In genomic region chr2:30981790-30982513, GRCm38 (mm10) we compare ENCODE assay signal across 7 mouse cellular contexts. TPM values are rescaled to one million over a fixed set of nuclear protein-coding genes. Genes with fewer than 3 reads are reported as not detected.
DNase-seq lines count a peak whose midpoint lies in the region; ATAC-seq lines count a peak whose summit lies in the region.

BC005624 (minus strand) TSS chr2:30982201.
Usp20 (plus strand) TSS chr2:30982279.

- H3K4me1 ChIP-seq in intestine, embryonic 15.5 days (replicated peaks): peaks cover 27% of the 10 kb centered on the region
- peaks cover 34% of the 10 kb centered on the region for H3K4me1 ChIP-seq in midbrain, embryonic 10.5 days

- peaks cover 7% of the 10 kb centered on the region for H3K36me3 ChIP-seq in intestine, embryonic 15.5 days
- peaks cover 33% of the 10 kb centered on the region for H3K36me3 ChIP-seq in midbrain, embryonic 10.5 days

- H3K4me2 ChIP-seq in intestine, embryonic 15.5 days (replicated peaks): peak within 1 kb of the TSS; percentile 75

- H3K27me3 ChIP-seq in intestine, embryonic 15.5 days (replicated peaks): no peaks in the 10 kb centered on the region
- 0 out of 2 replicates have a peak, but pooled peaks cover 3% of the 10 kb centered on the region for H3K27me3 ChIP-seq in midbrain, embryonic 10.5 days (ENCODE audit: low read depth, poor library complexity, severe bottlenecking)

- ATAC-seq in intestine, embryonic 15.5 days: peak; percentile 98

- H3K27ac ChIP-seq in intestine, embryonic 15.5 days: no peak within 1 kb of the TSS; the same call in 1 of the 2 replicates
- H3K27ac ChIP-seq in midbrain, embryonic 10.5 days (replicated peaks): peak within 1 kb of the TSS; percentile 85

- no peaks in the 10 kb centered on the region for H3K9me3 ChIP-seq in intestine, embryonic 15.5 days
- no peaks in the 10 kb centered on the region for H3K9me3 ChIP-seq in midbrain, embryonic 10.5 days (replicated peaks)

- WGBS in intestine, embryonic 15.5 days: under 1% methylated on average over 66 of the region's 66 CpGs
- WGBS in midbrain, embryonic 10.5 days: under 1% methylated on average over 66 of the region's 66 CpGs

- peak within 1 kb of the TSS; percentile 65 for H3K9ac ChIP-seq in intestine, embryonic 15.5 days

- peak within 1 kb of the TSS; percentile 74 for H3K4me3 ChIP-seq in intestine, embryonic 15.5 days (replicated peaks)
- H3K4me3 ChIP-seq in midbrain, embryonic 10.5 days: peak within 1 kb of the TSS; percentile 86

- peak; percentile 100 for DNase-seq in adrenal gland, adult 2 months
- peak; percentile 100 for DNase-seq in embryo, embryonic 11.5 days (ENCODE audit: low read depth, low spot score)
- DNase-seq in gastrocnemius, postnatal 36 days: peak; percentile 99 to 100
- DNase-seq in left cerebral cortex, postnatal 25 days (ENCODE audit: low spot score in 2 of 2): peak; percentile 100
- DNase-seq in midbrain, embryonic 10.5 days (ENCODE audit: low spot score): peak; percentile 99
- peak; percentile 98 for DNase-seq in right cerebral cortex, postnatal 4 days

- intact Hi-C loops in gastrocnemius, postnatal 36 days (cut with DNase I): no loop called here
- intact Hi-C loops in left cerebral cortex, postnatal 25 days (cut with DNase I): loop anchor here (5.0 kb wide), 1 partner anchor 160 kb away; the partner anchor contains the start of gene Fnbp1

RNA-seq across cellular contexts. Expression of gene BC005624, which starts in this region (rescaled TPM):
- 10 to 100 TPM; 45.3 to 50.7 TPM for total RNA-seq in adrenal gland, adult 2 months (2021)
- 5.6 and 7.8 TPM in 2 replicates for polyA plus RNA-seq in adrenal gland, adult 2 months (2012; rRNA removed)
- 10 to 100 TPM; 19.8 to 22.8 TPM for total RNA-seq in gastrocnemius, postnatal 36 days (2021)
- polyA plus RNA-seq in intestine, embryonic 15.5 days (2015; fragmentation: Nextera tagmentation; extraction: Ambion mirVana): 48.3 and 49.6 TPM in 2 replicates
- 10 to 100 TPM; 60.8 to 63.3 TPM for total RNA-seq in left cerebral cortex, postnatal 25 days (2021)
- 63.3 and 71.9 TPM in 2 replicates for polyA plus RNA-seq in midbrain, embryonic 10.5 days (2016; fragmentation: Nextera tagmentation; extraction: Ambion mirVana)

RNA-seq across cellular contexts. Expression of gene Usp20, which starts in this region (rescaled TPM):
- 10 to 100 TPM; 24.2 to 38.1 TPM for total RNA-seq in adrenal gland, adult 2 months (2021)
- polyA plus RNA-seq in adrenal gland, adult 2 months (2012; rRNA removed): 21.1 and 32.9 TPM in 2 replicates
- total RNA-seq in gastrocnemius, postnatal 36 days (2021): 1 to 10 TPM; 6.6 to 8.7 TPM
- polyA plus RNA-seq in intestine, embryonic 15.5 days (2015; fragmentation: Nextera tagmentation; extraction: Ambion mirVana): 11.9 and 15.2 TPM in 2 replicates
- 10 to 100 TPM; 66.2 to 72.1 TPM for total RNA-seq in left cerebral cortex, postnatal 25 days (2021)
- polyA plus RNA-seq in midbrain, embryonic 10.5 days (2016; fragmentation: Nextera tagmentation; extraction: Ambion mirVana): 19.8 and 27.6 TPM in 2 replicates
